Mouse (Mus musculus) CH12.LX (cell line): Measurements from ENCODE around the gene Cenpt.

Source experiments
- BHLHE40 ChIP-seq: IDR thresholded peaks from 2 replicates; pipeline ENCODE4 v1.6.1; 2011; ENCODE audit warnings: mild to moderate bottlenecking, low read depth, low read length, improper control_type of control experiment
- CTCF ChIP-seq, 2 experiments: IDR thresholded peaks in 1 of 2; conservative IDR thresholded peaks in 1 of 2; 2 replicates each; pipeline ENCODE4 v1.5.1; 2011 to 2012; ENCODE audit warnings: low read depth in 2 of 2, low read length in 2 of 2, improper control_type of control experiment in 1 of 2, inconsistent platforms in 1 of 2, mild to moderate bottlenecking in 1 of 2, moderate library complexity in 1 of 2
- E2F4 ChIP-seq: IDR thresholded peaks from 2 replicates; pipeline ENCODE4 v1.6.1; 2011; ENCODE audit warnings: low read depth, low read length, improper control_type of control experiment; ENCODE audit not compliant: insufficient replicate concordance
- EP300 ChIP-seq: IDR thresholded peaks from 2 replicates; pipeline ENCODE4 v1.6.1; 2011; ENCODE audit warnings: low read length, improper control_type of control experiment
- HCFC1 ChIP-seq: IDR thresholded peaks from 2 replicates; pipeline ENCODE4 v1.6.1; 2012; ENCODE audit warnings: low read depth, mild to moderate bottlenecking, inconsistent platforms, low read length, improper control_type of control experiment
- JUND ChIP-seq: conservative IDR thresholded peaks from 2 replicates; pipeline ENCODE4 v1.6.1; 2011; ENCODE audit warnings: low read depth, low read length, improper control_type of control experiment
- MAFK ChIP-seq: IDR thresholded peaks from 2 replicates; pipeline ENCODE4 v1.6.1; 2011; ENCODE audit warnings: low read length, improper control_type of control experiment; ENCODE audit not compliant: insufficient replicate concordance
- MAZ ChIP-seq: IDR thresholded peaks from 2 replicates; pipeline ENCODE4 v1.6.1; 2012; ENCODE audit warnings: low read depth, mild to moderate bottlenecking, inconsistent platforms, low read length, improper control_type of control experiment, moderate library complexity
- NRF1 ChIP-seq: IDR thresholded peaks from 2 replicates; pipeline ENCODE4 v1.6.1; 2014; ENCODE audit warnings: low read depth, mild to moderate bottlenecking, inconsistent platforms, low read length, improper control_type of control experiment, moderate library complexity
- POLR2A ChIP-seq: IDR thresholded peaks from 2 replicates; pipeline ENCODE4 v1.6.1; 2011; ENCODE audit warnings: low read depth, mild to moderate bottlenecking, improper control_type of control experiment, low read length
- TCF12 ChIP-seq: IDR thresholded peaks from 2 replicates; pipeline ENCODE4 v1.6.1; 2014; ENCODE audit warnings: low read depth, mild to moderate bottlenecking, inconsistent platforms, low read length, improper control_type of control experiment
- USF1 ChIP-seq: IDR thresholded peaks from 2 replicates; pipeline ENCODE4 v1.6.1; 2014; ENCODE audit warnings: low read depth, mild to moderate bottlenecking, inconsistent platforms, low read length, improper control_type of control experiment
- ZC3H11A ChIP-seq: IDR thresholded peaks from 2 replicates; pipeline ENCODE4 v1.6.1; 2012; ENCODE audit warnings: low read depth, mild to moderate bottlenecking, inconsistent platforms, low read length, improper control_type of control experiment
- ZNF384 ChIP-seq: IDR thresholded peaks from 2 replicates; pipeline ENCODE4 v1.6.1; 2012; ENCODE audit warnings: low read depth, low read length, improper control_type of control experiment, inconsistent platforms

DNA sequence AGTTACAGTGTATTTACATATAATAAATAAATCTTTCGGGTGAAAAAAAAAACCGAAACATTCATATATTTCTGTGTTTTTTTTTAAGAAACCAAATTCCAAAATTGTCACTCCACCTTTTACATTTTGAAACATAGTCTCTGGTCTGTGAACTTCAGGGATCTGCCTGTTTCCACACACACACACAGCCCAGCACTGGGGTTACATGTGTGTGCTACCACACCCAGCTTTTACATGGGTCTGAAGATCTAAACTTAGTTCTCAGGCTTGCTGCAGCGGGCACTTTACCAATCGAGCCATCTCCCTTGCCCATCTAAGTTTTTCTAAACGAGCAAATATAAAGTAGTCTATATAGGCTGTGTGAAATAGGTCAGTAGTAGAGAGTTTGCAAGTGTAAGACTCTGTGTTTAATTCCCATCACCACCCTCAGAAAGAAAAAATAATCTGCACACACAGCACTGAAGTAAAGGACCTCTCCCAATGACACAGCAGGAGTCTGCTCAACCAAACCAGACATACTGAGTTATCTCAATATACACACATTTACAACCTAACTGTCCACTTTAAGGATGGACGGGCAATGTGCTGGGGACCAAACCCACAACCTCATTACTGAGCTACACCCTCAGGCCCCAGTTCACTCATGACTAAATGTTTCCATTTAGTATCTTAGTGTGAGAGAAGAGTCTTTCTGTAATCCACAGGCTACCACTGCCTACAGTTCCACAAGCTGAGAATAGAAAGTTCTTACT is 51.7 kb downstream of the Cenpt start:
- TF ChIP-seq POLR2A (no peak), JUND (peak; percentile 84), EP300 (peak; percentile 47), MAFK (no peak), ZC3H11A (no peak), CTCF (conservative IDR thresholded peaks at IDR 0.05 in 1 of 2, IDR thresholded peaks at IDR 0.05 in 1 of 2; ENCODE audit: low read depth in 2 of 2, low read length in 2 of 2) (no peak), TCF12 (no peak), HCFC1 (no peak), USF1 (no peak), NRF1 (no peak), ZNF384 (no peak), E2F4 (no peak), BHLHE40 (no peak), MAZ (no peak)
